Mouse (Mus musculus) heart, embryonic 16.5 days (tissue): ENCODE data around the gene Zfc3h1. TPM values are rescaled to one million over a fixed set of nuclear protein-coding genes. Genes with fewer than 3 reads are reported as not detected.

Experiments
- ATAC-seq: fragments of 200-750 bp; cut with Nextera tagmentation; replicated peaks from 2 replicates; pipeline ENCODE4 v1.8.0; 2017; ENCODE audit warnings: moderate number of reproducible peaks; ENCODE audit not compliant: insufficient read depth, low FRiP score; ENCODE audit errors: extremely low read depth
- H3K27ac ChIP-seq: fragments of 300-500 bp; sonication (generic); 2 replicates; pipeline ENCODE4 v1.5.1; 2014; ENCODE audit warnings: mild to moderate bottlenecking, low read length, control low read depth, moderate library complexity
- H3K27me3 ChIP-seq: fragments of 300-500 bp; sonication (generic); 2 replicates; pipeline ENCODE4 v1.6.1; 2014; ENCODE audit warnings: low read length, mixed read lengths; ENCODE audit not compliant: control insufficient read depth, insufficient read depth
- H3K36me3 ChIP-seq: fragments of 300-500 bp; sonication (generic); 2 replicates; pipeline ENCODE4 v1.6.1; 2014; ENCODE audit not compliant: control insufficient read depth, insufficient read depth
- H3K4me1 ChIP-seq: fragments of 300-500 bp; sonication (generic); 2 replicates; pipeline ENCODE4 v1.6.1; 2014; ENCODE audit warnings: low read length, mixed read lengths; ENCODE audit not compliant: control insufficient read depth, insufficient read depth
- H3K4me2 ChIP-seq: fragments of 300-500 bp; sonication (generic); 2 replicates; pipeline ENCODE4 v1.6.1; 2014; ENCODE audit warnings: low read depth, mild to moderate bottlenecking, control low read depth, low read length
- H3K4me3 ChIP-seq: fragments of 300-500 bp; sonication (generic); 2 replicates; pipeline ENCODE4 v1.5.1; 2014; ENCODE audit warnings: mild to moderate bottlenecking, control low read depth, low read length
- H3K9ac ChIP-seq: fragments of 300-500 bp; sonication (generic); 2 replicates; pipeline ENCODE4 v1.6.1; 2014; ENCODE audit warnings: low read length, control low read depth
- H3K9me3 ChIP-seq: fragments of 300-500 bp; sonication (generic); replicated peaks from 2 replicates; pipeline ENCODE4 v1.6.1; 2016; ENCODE audit warnings: low read length; ENCODE audit not compliant: control insufficient read depth
- WGBS: fragments of 180-500 bp; shearing (Covaris S2); extraction: QIAGEN DNeasy Blood & Tissue Kit; methylation state at CpG from one replicate; pipeline ENCODE4 v1.1.7; 2014; 5-methylcytosine and 5-hydroxymethylcytosine counted together
- polyA plus RNA-seq: library from polyadenylated mRNA; unstranded; fragments of >200 nt; fragmentation: Nextera tagmentation; extraction: Ambion mirVana; gene quantifications from 2 replicates; pipeline ENCODE4 v1.2.1, GENCODE M21; 2015

Gene Zfc3h1
- polyA plus RNA-seq, 1 experiment from 2014 or later, result 10.5 TPM

DNA sequence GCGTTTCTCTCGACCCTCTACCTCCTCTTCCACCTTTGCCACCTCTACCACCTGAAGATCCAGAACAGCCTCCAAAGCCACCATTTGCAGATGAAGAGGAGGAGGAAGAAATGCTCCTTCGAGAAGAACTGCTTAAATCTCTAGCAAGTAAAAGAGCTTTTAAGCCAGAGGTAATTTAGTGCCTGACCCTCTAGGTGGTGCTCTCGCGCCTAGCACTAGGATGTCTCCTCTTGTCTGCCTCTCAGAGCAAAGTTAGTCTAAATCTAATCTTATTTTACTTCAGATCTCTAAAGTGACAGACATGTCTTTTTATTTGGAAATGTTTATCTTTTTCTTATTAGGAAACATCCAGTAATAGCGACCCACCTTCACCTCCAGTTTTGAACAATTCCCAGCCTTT is 21.6 kb downstream of the Zfc3h1 start:
- ATAC-seq, result no peak
- H3K36me3 ChIP-seq, result peaks cover 54% of the 10 kb centered on the region
- no peaks in the 10 kb centered on the region for H3K9me3 ChIP-seq
- no peaks in the 10 kb centered on the region for H3K27me3 ChIP-seq
- H3K27ac ChIP-seq, result no peak overlapping the region
- no peaks in the 10 kb centered on the region for H3K4me1 ChIP-seq
- no peak overlapping the region for H3K9ac ChIP-seq
- 65% methylated on average over 6 of the region's 6 CpGs for WGBS
- H3K4me2 ChIP-seq, result no peak overlapping the region
- no peak overlapping the region for H3K4me3 ChIP-seq

DNA sequence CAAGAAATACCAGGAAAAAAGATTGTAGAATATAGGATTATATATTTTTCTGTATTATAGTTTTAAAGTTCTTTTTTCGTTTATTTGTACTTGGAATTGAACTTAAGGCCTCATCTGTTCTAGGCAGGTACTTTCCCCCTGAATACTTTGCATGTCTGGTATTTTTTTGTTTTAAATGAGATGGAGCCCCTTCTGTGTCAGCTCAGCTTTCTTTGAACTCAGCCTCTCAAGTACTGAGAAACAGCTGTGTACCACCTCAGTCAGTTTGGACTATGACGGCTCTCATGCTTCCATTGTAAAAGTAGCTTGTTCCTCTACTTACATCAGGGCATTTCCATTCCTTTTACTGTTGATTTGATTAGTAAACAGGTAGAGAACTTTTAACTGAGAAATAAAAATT is 28.7 kb downstream of the Zfc3h1 start:
- H3K4me1 ChIP-seq, result no peaks in the 10 kb centered on the region
- H3K4me2 ChIP-seq, result no peak overlapping the region
- H3K9ac ChIP-seq, result no peak overlapping the region
- H3K9me3 ChIP-seq, result no peaks in the 10 kb centered on the region
- no peak overlapping the region for H3K4me3 ChIP-seq
- H3K36me3 ChIP-seq, result peaks cover 59% of the 10 kb centered on the region
- H3K27ac ChIP-seq, result no peak overlapping the region
- ATAC-seq, result no peak
- 90% methylated on average over 2 of the region's 2 CpGs for WGBS
- H3K27me3 ChIP-seq, result no peaks in the 10 kb centered on the region

DNA sequence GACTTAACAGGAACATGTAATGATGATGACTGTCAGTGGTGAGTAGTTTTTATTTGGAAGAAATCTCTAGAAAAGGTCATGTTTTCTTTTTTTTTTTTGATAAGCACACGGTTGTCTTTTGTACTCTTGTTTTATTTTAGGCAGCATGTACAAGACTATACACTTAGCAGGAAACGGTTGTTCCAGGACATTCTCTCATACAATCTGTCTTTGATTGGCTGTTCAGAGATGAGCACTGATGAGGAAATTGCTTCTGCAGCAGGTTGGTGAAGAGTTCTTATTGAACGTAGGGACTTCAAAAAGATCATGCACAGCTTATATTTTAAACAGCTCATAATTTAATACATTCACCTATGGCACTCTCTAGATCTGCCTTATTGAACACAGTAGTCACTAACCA is 29.3 kb downstream of the Zfc3h1 start:
- peaks cover 58% of the 10 kb centered on the region for H3K36me3 ChIP-seq
- no peaks in the 10 kb centered on the region for H3K4me1 ChIP-seq
- no peaks in the 10 kb centered on the region for H3K9me3 ChIP-seq
- H3K4me2 ChIP-seq, result no peak overlapping the region
- no peaks in the 10 kb centered on the region for H3K27me3 ChIP-seq
- 67% methylated on average over 3 of the region's 3 CpGs for WGBS
- H3K27ac ChIP-seq, result no peak overlapping the region
- H3K9ac ChIP-seq, result no peak overlapping the region
- no peak overlapping the region for H3K4me3 ChIP-seq
- no peak for ATAC-seq

DNA sequence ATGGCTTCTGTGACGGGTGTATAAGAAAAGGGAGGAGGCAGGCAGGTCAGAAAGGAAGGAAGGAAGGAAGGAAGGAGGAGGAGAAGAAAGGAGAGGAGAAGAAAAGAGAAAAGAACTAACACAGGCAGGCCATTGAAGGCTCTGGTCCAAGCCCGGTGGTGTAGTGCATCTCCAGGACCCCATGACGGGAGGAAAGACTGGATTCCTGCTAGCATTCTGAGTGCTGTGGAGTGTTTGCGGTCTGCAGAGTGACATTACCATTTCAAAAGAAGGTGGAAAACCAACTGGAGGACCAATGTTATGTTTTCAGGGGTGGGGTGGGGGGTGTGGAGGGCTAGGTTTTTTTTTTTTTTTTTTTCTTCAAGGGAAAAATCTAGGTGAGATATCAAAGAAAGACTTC is 37.2 kb downstream of the Zfc3h1 start:
- no peaks in the 10 kb centered on the region for H3K27me3 ChIP-seq
- peaks cover 41% of the 10 kb centered on the region for H3K36me3 ChIP-seq
- WGBS, result 70% methylated on average over 4 of the region's 4 CpGs
- no peaks in the 10 kb centered on the region for H3K4me1 ChIP-seq
- no peak overlapping the region for H3K27ac ChIP-seq
- H3K4me3 ChIP-seq, result no peak overlapping the region
- H3K9ac ChIP-seq, result no peak overlapping the region
- no peak for ATAC-seq
- H3K4me2 ChIP-seq, result no peak overlapping the region
- no peaks in the 10 kb centered on the region for H3K9me3 ChIP-seq

DNA sequence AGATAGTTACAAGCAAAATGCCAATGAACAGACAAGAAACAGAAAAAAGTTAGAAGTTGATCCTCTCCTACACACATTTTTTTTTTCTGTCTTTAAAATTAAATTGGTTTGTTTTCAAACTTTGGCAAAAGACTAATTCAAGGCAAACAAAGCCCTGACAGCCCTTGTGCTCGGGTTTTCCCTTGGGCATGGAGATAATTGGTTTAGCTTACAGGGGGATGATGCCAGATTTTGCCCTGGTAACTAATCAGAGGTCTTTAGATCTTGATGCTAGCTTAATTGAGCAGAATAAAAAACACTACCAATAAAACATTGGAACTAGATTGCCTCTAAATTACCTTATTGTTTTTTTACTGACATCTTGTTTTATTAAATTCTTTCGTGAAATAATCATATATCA is 40.6 kb downstream of the Zfc3h1 start:
- H3K9ac ChIP-seq, result no peak overlapping the region
- no peaks in the 10 kb centered on the region for H3K4me1 ChIP-seq
- WGBS, result 82% methylated on average over 2 of the region's 2 CpGs
- no peak overlapping the region for H3K4me3 ChIP-seq
- H3K9me3 ChIP-seq, result no peaks in the 10 kb centered on the region
- H3K27me3 ChIP-seq, result no peaks in the 10 kb centered on the region
- no peak overlapping the region for H3K27ac ChIP-seq
- no peak overlapping the region for H3K4me2 ChIP-seq
- H3K36me3 ChIP-seq, result peaks cover 55% of the 10 kb centered on the region
- ATAC-seq, result no peak

DNA sequence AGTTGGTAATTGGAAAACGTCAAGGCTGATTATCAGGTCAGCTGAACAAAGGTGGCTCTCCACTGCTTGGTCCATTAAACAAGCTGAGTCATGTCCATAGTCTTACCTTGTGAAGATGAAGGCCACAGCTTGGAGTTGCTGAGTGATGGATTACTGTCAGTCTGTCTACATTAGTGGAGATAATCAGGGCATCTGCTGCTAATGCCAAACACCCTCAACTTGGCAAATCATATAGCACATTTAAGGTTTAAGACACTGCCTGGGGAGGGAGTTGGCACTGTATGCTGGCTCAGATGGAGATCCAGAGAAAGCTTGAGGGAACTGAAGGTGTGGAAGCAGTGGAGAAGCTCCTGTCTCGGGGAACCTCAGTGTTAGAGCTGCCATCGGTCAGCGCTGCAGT is 52.5 kb downstream of the Zfc3h1 start:
- H3K4me3 ChIP-seq, result no peak overlapping the region
- 63% methylated on average over 4 of the region's 4 CpGs for WGBS
- peaks cover 21% of the 10 kb centered on the region for H3K36me3 ChIP-seq
- H3K9ac ChIP-seq, result no peak overlapping the region
- ATAC-seq, result no peak
- H3K27ac ChIP-seq, result no peak overlapping the region
- H3K4me1 ChIP-seq, result no peaks in the 10 kb centered on the region
- H3K9me3 ChIP-seq, result no peaks in the 10 kb centered on the region
- H3K4me2 ChIP-seq, result no peak overlapping the region
- H3K27me3 ChIP-seq, result no peaks in the 10 kb centered on the region

DNA sequence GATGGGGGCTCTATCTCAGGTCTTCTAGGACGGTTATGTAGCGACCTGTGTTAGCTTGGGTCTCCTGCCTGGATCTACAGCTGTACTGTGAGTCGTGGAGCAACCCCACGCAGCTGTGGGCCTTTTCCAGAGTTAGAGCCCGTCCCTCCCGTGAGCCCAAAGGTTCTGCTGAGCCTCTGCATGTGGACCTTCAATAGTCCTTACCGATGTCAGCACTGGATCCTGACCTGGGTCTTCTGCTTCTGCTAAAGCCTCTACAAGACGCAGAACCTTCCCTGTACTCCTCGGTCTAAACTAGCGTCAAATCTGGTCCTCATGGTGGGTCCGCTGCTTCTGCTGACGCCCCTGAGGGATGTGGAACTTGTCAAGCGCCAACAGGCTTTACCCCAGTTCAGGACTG is 63.9 kb downstream of the Zfc3h1 start:
- WGBS, result 88% methylated on average over 13 of the region's 13 CpGs
- Histone ChIP-seq H3K4me2 (no peak overlapping the region), H3K4me1 (no peaks in the 10 kb centered on the region), H3K27ac (no peak overlapping the region), H3K27me3 (no peaks in the 10 kb centered on the region), H3K4me3 (no peak overlapping the region), H3K9ac (no peak overlapping the region), H3K9me3 (peaks cover 4% of the 10 kb centered on the region), H3K36me3 (no peaks in the 10 kb centered on the region)
- no peak for ATAC-seq

DNA sequence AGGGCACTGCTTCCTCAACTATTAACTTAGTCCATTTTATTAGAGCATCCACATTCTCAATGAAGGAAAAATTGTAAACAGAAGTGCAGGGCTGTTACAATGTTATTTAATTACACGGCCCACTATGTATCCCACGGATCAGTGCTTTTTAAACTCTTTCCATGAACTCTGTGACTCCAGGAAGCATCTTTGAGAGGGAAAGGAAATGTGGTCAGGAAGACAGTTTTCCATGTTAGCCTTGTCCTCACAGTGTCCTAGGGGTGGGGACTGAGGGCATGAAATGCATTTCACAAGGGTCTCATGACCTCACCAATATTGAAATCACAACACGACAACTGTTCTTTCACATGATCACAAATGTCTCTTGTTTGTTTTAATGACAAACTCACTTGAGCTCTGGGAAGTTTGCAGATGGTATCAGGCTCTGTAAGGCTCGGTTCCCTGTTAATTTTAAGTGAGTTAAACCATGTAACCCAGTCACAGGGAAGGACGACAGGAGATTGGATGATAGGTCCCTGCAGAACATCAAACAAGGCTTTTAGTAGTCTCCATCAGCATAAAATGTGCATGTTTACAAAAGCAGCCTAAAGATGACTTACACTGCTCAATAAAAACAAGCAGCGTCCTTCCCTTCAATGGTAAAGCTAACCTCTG is 72.7 kb downstream of the Zfc3h1 start:
- Histone ChIP-seq H3K4me1 (no peaks in the 10 kb centered on the region), H3K36me3 (no peaks in the 10 kb centered on the region), H3K9me3 (no peaks in the 10 kb centered on the region), H3K27ac (no peak overlapping the region), H3K4me2 (no peak overlapping the region), H3K4me3 (no peak overlapping the region), H3K27me3 (no peaks in the 10 kb centered on the region), H3K9ac (no peak overlapping the region)
- 52% methylated on average over 6 of the region's 6 CpGs for WGBS
- no peak for ATAC-seq

DNA sequence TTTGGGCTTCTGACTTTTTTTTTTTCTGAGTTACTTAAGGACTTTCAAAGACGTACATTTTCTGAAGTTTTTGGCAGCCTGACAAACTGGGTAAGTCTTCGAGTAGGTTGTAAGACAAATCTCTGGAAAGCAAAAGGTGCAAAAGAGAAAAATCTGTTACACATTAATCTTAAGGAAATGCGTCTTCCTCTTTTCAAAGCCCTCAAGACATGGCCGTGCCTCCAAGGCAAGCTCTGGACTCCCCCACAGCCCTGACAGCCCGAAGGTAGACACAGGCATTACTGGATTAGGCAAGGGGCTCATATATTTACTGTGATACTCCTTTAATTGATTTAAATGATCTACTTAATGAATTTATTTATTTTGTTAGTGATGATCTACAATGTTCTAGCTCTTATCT is 77.9 kb downstream of the Zfc3h1 start:
- Histone ChIP-seq H3K27me3 (no peaks in the 10 kb centered on the region), H3K27ac (no peak overlapping the region), H3K9me3 (no peaks in the 10 kb centered on the region), H3K4me1 (no peaks in the 10 kb centered on the region), H3K4me2 (no peak overlapping the region), H3K4me3 (no peak overlapping the region), H3K36me3 (no peaks in the 10 kb centered on the region), H3K9ac (no peak overlapping the region)
- ATAC-seq, result no peak
- WGBS, result 55% methylated on average over 5 of the region's 5 CpGs
